ENCODE assay signal across 24 mouse cellular contexts in genomic region chr3:33913470-33913869, GRCm38 (mm10).
DNase-seq lines count a peak whose midpoint lies in the region; ATAC-seq and TF ChIP-seq lines count a peak whose summit lies in the region.
"Had no signal": no experiment of that assay in that cellular context is flagged by ENCODE, and none has a peak within 500 bp of the region (broad histone marks: within the 10 kb centered on the region; RNA-seq: fewer than 3 reads in every experiment).

No protein-coding gene starts in this region.

- no peak overlapping the region for H3K27ac ChIP-seq in heart, embryonic 10.5 days
- H3K27ac ChIP-seq in heart, adult 2 months, result no peak overlapping the region
- peak overlapping the region; percentile 73; the same call in 1 of the 2 replicates for H3K27ac ChIP-seq in lung, embryonic 16.5 days (ENCODE audit: low read length)
- H3K27ac ChIP-seq in stomach, embryonic 16.5 days (ENCODE audit: low read length), result peak overlapping the region; percentile 55; the same call in 1 of the 2 replicates
- H3K27ac ChIP-seq: embryonic facial prominence, embryonic 15.5 days; forebrain, embryonic 10.5 days; heart, embryonic 15.5 days; hindbrain, embryonic 10.5 days; hindbrain, embryonic 14.5 days had no signal

- TF ChIP-seq CTCF in heart, adult 2 months (IDR thresholded peaks at IDR 0.05), result no peak

- TF ChIP-seq POLR2A in heart, adult 2 months (IDR thresholded peaks at IDR 0.05; ENCODE audit: insufficient read depth, low read depth, low read length), result no peak

- no peak overlapping the region for H3K9ac ChIP-seq in heart, adult 2 months (ENCODE audit: low read depth, low read length)
- no peak overlapping the region for H3K9ac ChIP-seq in lung, embryonic 16.5 days (ENCODE audit: low read length)
- H3K9ac ChIP-seq in stomach, embryonic 16.5 days (ENCODE audit: low read length), result no peak overlapping the region
- H3K9ac ChIP-seq: embryonic facial prominence, embryonic 15.5 days; heart, embryonic 15.5 days; hindbrain, embryonic 14.5 days had no signal

- H3K4me2 ChIP-seq in lung, embryonic 16.5 days (ENCODE audit: low read depth, low read length), result no peak overlapping the region
- H3K4me2 ChIP-seq in stomach, embryonic 16.5 days (ENCODE audit: low read depth, low read length), result no peak overlapping the region
- H3K4me2 ChIP-seq: embryonic facial prominence, embryonic 15.5 days; heart, embryonic 11.5 days; heart, embryonic 15.5 days; hindbrain, embryonic 14.5 days had no signal

- H3K4me3 ChIP-seq in heart, embryonic 10.5 days, result no peak overlapping the region
- H3K4me3 ChIP-seq in heart, adult 2 months, result no peak overlapping the region
- H3K4me3 ChIP-seq in lung, embryonic 16.5 days (ENCODE audit: low read length), result no peak overlapping the region
- H3K4me3 ChIP-seq in stomach, embryonic 16.5 days (replicated peaks; ENCODE audit: low read length), result no peak overlapping the region
- H3K4me3 ChIP-seq: embryonic facial prominence, embryonic 15.5 days; erythroblast, embryonic 14.5 days; forebrain, embryonic 10.5 days; heart, embryonic 15.5 days; hindbrain, embryonic 10.5 days had no signal

- H3K36me3 ChIP-seq in heart, embryonic 10.5 days, result no peaks in the 10 kb centered on the region
- H3K36me3 ChIP-seq in heart, adult 2 months (ENCODE audit: control insufficient read depth, insufficient read depth, low read length), result no peaks in the 10 kb centered on the region
- H3K36me3 ChIP-seq in lung, embryonic 16.5 days (ENCODE audit: control insufficient read depth, insufficient read depth, low read length), result no peaks in the 10 kb centered on the region
- no peaks in the 10 kb centered on the region for H3K36me3 ChIP-seq in stomach, embryonic 16.5 days (ENCODE audit: control insufficient read depth, insufficient read depth, low read length)
- H3K36me3 ChIP-seq: embryonic facial prominence, embryonic 15.5 days; forebrain, embryonic 10.5 days; heart, embryonic 15.5 days; hindbrain, embryonic 10.5 days had no signal

- H3K27me3 ChIP-seq in heart, embryonic 10.5 days (ENCODE audit: insufficient read depth, poor library complexity, severe bottlenecking), result no peaks in the 10 kb centered on the region
- no peaks in the 10 kb centered on the region for H3K27me3 ChIP-seq in heart, adult 2 months (ENCODE audit: control insufficient read depth, insufficient read depth, low read length)
- no peaks in the 10 kb centered on the region for H3K27me3 ChIP-seq in lung, embryonic 16.5 days (ENCODE audit: control insufficient read depth, insufficient read depth, low read depth, low read length)
- H3K27me3 ChIP-seq in stomach, embryonic 16.5 days (ENCODE audit: control insufficient read depth, insufficient read depth, low read length), result no peaks in the 10 kb centered on the region
- H3K27me3 ChIP-seq: embryonic facial prominence, embryonic 15.5 days; heart, embryonic 15.5 days had no signal

- 74% methylated on average over 5 of the region's 5 CpGs for WGBS in heart, embryonic 10.5 days
- WGBS in heart, adult 2 months, result 82% methylated on average over 5 of the region's 5 CpGs
- WGBS in lung, embryonic 16.5 days, result 54% methylated on average over 5 of the region's 5 CpGs
- 61% methylated on average over 5 of the region's 5 CpGs for WGBS in stomach, embryonic 16.5 days

- H3K79me2 ChIP-seq in heart, adult 2 months (replicated peaks; ENCODE audit: control insufficient read depth, insufficient read depth, low read length), result no peaks in the 10 kb centered on the region

- ATAC-seq in lung, embryonic 16.5 days (ENCODE audit: low read depth), result peak; percentile 64
- peak; percentile 64; the same call in 1 of the 2 replicates for ATAC-seq in stomach, embryonic 16.5 days (ENCODE audit: insufficient read depth, low FRiP score)
- ATAC-seq: forebrain, embryonic 14.5 days had no signal

- DNase-seq in heart, embryonic 10.5 days (ENCODE audit: low spot score), result peak; percentile 4
- no peak for DNase-seq in heart, adult 2 months
- peak; percentile 43 for DNase-seq in lung, postnatal 36 days
- DNase-seq in left cerebral cortex, postnatal 14 days (ENCODE audit: low spot score in 2 of 2), result no peak
- no peak for DNase-seq in kidney, adult 18-20 months
- DNase-seq in left cerebral cortex, adult 11 months (ENCODE audit: low spot score), result no peak
- DNase-seq: adrenal gland, postnatal 10 days; cerebellum, adult 11 months; cerebellum, adult 8-10 months; cerebellum, postnatal 14 days; embryo, embryonic 11 days; gastrocnemius, postnatal 36 days; heart, adult 11 months; heart, postnatal 14 days had no signal

- TF ChIP-seq EP300 in heart, adult 2 months (IDR thresholded peaks at IDR 0.05; ENCODE audit: insufficient read depth, low read depth, low read length), result no peak

- H3K4me1 ChIP-seq in heart, embryonic 10.5 days, result no peaks in the 10 kb centered on the region
- H3K4me1 ChIP-seq in heart, adult 2 months (ENCODE audit: control insufficient read depth, insufficient read depth, low read length), result no peaks in the 10 kb centered on the region
- H3K4me1 ChIP-seq in lung, embryonic 16.5 days (replicated peaks; ENCODE audit: control insufficient read depth, insufficient read depth, low read length), result no peaks in the 10 kb centered on the region
- H3K4me1 ChIP-seq in stomach, embryonic 16.5 days (ENCODE audit: control insufficient read depth, insufficient read depth, low read length), result no peaks in the 10 kb centered on the region
- H3K4me1 ChIP-seq: embryonic facial prominence, embryonic 15.5 days; forebrain, embryonic 10.5 days; heart, embryonic 15.5 days; hindbrain, embryonic 10.5 days had no signal

- no peaks in the 10 kb centered on the region for H3K9me3 ChIP-seq in heart, embryonic 10.5 days
- H3K9me3 ChIP-seq in lung, embryonic 16.5 days (ENCODE audit: control insufficient read depth, low read length), result no peaks in the 10 kb centered on the region
- H3K9me3 ChIP-seq in stomach, embryonic 16.5 days (replicated peaks; ENCODE audit: control insufficient read depth, low read length), result no peaks in the 10 kb centered on the region
- H3K9me3 ChIP-seq: embryonic facial prominence, embryonic 15.5 days; forebrain, embryonic 10.5 days; heart, embryonic 15.5 days; hindbrain, embryonic 10.5 days had no signal

- intact Hi-C loops in heart, adult 2 months (cut with DNase I), result no loop called here
- intact Hi-C loops in left cerebral cortex, postnatal 14 days (cut with DNase I), result no loop called here

Comparison
In these comparisons a context has a peak if more than half of its experiments do, and no peak if none do; other contexts are left out.
1. DNase-seq: peak in heart, embryonic 10.5 days (single experiment) and lung, postnatal 36 days (single experiment); none in heart, adult 2 months (0 of 2), left cerebral cortex, postnatal 14 days (0 of 2), kidney, adult 18-20 months (single experiment) and left cerebral cortex, adult 11 months (single experiment).
2. H3K27ac ChIP-seq: peak in lung, embryonic 16.5 days (single experiment) and stomach, embryonic 16.5 days (single experiment); none in heart, embryonic 10.5 days (single experiment) and heart, adult 2 months (single experiment).